Mouse (Mus musculus) spleen, postnatal 14 days (tissue): ENCODE measurements around the gene Zfp882.
"Not testable (repeated sequence)": the region's sequence is repeated elsewhere in the genome, so short reads cannot be mapped to it uniquely, and the experiment has no call there.

Experiments used
- DNase-seq, 2 experiments: peaks; one replicate each; pipeline ENCODE4 v3.0.0; 2021 to 2022; ENCODE audit warnings: low spot score in 2 of 2

Gene Zfp882

GRCm38 (mm10) chr8:71952489-71952888 lies 44.1 kb downstream of the Zfp882 start:
- no peak for DNase-seq

GRCm38 (mm10) chr8:71952961-71953700 lies 44.7 kb downstream of the Zfp882 start:
- DNase-seq: not testable (repeated sequence)

DNA sequence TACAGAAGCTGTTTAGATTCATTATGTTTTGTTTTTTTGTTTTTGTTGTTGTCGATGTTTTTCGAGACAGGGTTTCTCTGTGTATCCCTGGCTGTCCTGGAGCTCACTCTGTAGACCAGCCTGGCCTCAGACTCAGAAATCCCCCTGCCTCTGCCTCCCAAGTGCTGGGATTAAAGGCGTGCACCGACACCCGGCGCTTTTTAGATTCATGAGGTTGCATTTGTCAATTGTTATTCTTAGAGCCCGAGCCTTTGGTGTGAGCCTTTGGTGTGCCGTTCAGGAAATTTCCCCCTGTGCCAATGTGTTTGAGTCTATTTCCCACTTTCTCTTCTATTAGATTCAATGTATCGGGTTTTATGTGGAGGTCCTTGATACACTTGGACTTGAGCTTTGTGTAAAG lies 46.3 kb downstream of the Zfp882 start:
- DNase-seq: no peak

DNA sequence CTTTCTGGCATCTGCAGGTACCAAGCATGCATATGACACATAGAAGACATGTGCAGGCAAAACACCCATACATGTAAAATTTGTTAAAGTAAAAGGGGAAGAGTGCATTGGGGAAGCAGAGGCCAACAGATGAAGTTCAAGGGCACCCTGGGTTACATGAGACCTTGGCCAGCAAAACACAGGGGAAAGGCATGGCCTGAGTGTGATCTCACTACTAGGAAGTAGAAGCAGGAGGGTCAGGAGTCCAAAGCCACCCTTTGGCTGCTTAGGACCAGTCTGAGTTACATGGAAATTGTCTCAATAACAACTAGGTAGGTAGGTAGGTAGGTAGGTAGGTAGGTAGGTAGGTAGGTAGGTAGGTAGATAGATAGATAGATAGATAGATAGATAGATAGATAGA lies 52.1 kb downstream of the Zfp882 start:
- no peak for DNase-seq

GRCm38 (mm10) chr8:71961796-71962195 lies 53.4 kb downstream of the Zfp882 start:
- DNase-seq: no peak

DNA sequence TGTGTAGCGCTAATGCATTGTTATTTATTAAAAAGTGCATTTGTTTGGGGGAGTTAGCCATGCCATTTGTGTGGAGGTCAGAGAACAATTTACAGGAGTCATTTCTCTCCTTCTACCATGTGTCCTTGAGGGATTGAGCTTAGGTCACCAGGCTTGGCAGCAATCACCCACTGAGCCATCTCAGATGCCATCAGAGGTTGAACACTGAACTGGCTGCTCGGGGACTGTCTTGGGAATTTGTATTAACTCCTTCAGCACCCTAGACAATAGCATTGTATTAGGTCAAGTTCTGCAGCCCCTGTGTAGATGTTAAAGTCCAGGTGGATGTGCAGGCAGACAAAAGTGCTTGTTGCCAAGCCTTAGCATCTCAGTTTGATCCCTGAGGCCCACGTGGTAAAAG lies 55.6 kb downstream of the Zfp882 start:
- DNase-seq: no peak

- DNase-seq: no peak
Observed at GRCm38 (mm10) chr8:71965166-71965565, 56.8 kb downstream of the Zfp882 start.
